Mouse (Mus musculus) stomach, embryonic 16.5 days (tissue): ENCODE results near the gene Olfr893. TPM values are rescaled to one million over a fixed set of nuclear protein-coding genes. Genes with fewer than 3 reads are reported as not detected.
"Not testable (repeated sequence)": the region's sequence is repeated elsewhere in the genome, so short reads cannot be mapped to it uniquely, and the experiment has no call there.

Source experiments
- ATAC-seq: fragments of 200-750 bp; cut with Nextera tagmentation; 2 replicates; pipeline ENCODE4 v1.8.0; 2017; ENCODE audit warnings: moderate number of reproducible peaks, moderate TSS enrichment; ENCODE audit not compliant: insufficient read depth, low FRiP score
- H3K27ac ChIP-seq: fragments of 300-500 bp; sonication (generic); 2 replicates; pipeline ENCODE4 v1.5.1; 2014; ENCODE audit warnings: low read length
- H3K27me3 ChIP-seq: fragments of 300-500 bp; sonication (generic); 2 replicates; pipeline ENCODE4 v1.6.1; 2014; ENCODE audit warnings: low read length, control low read depth, mixed read lengths; ENCODE audit not compliant: control insufficient read depth, insufficient read depth
- H3K36me3 ChIP-seq: fragments of 300-500 bp; sonication (generic); 2 replicates; pipeline ENCODE4 v1.6.1; 2014; ENCODE audit warnings: low read length; ENCODE audit not compliant: control insufficient read depth, insufficient read depth
- H3K4me1 ChIP-seq: fragments of 300-500 bp; sonication (generic); 2 replicates; pipeline ENCODE4 v1.6.1; 2014; ENCODE audit warnings: low read length, control low read depth, mixed read lengths; ENCODE audit not compliant: control insufficient read depth, insufficient read depth
- H3K4me2 ChIP-seq: fragments of 300-500 bp; sonication (generic); 2 replicates; pipeline ENCODE4 v1.6.1; 2014; ENCODE audit warnings: low read depth, low read length, mixed read lengths
- H3K4me3 ChIP-seq: fragments of 300-500 bp; sonication (generic); replicated peaks from 2 replicates; pipeline ENCODE4 v1.5.1; 2014; ENCODE audit warnings: mild to moderate bottlenecking, low read length
- H3K9ac ChIP-seq: fragments of 300-500 bp; sonication (generic); 2 replicates; pipeline ENCODE4 v1.6.1; 2014; ENCODE audit warnings: low read length
- H3K9me3 ChIP-seq: fragments of 300-500 bp; sonication (generic); replicated peaks from 2 replicates; pipeline ENCODE4 v1.6.1; 2016; ENCODE audit warnings: low read length, control low read depth; ENCODE audit not compliant: control insufficient read depth
- WGBS: fragments of 180-500 bp; shearing (Covaris S2); extraction: QIAGEN DNeasy Blood & Tissue Kit; methylation state at CpG from one replicate; pipeline ENCODE4 v1.1.7; 2014; 5-methylcytosine and 5-hydroxymethylcytosine counted together
- polyA plus RNA-seq: library from polyadenylated mRNA; unstranded; fragments of >200 nt; fragmentation: Nextera tagmentation; extraction: Ambion mirVana; gene quantifications from 2 replicates; pipeline ENCODE4 v1.2.1, GENCODE M21; 2015

Gene Olfr893
- 0.06 TPM in 1 of 2 replicates, not detected in the other for polyA plus RNA-seq

GRCm38 (mm10) chr9:38208065-38208464 lies at the start of gene Olfr893:
Olfr893 (plus strand) TSS chr9:38208365.
- Histone ChIP-seq H3K4me3 (no peak within 1 kb of the TSS), H3K27me3 (no peaks in the 10 kb centered on the region), H3K4me2 (no peak within 1 kb of the TSS), H3K9ac (no peak within 1 kb of the TSS), H3K36me3 (no peaks in the 10 kb centered on the region), H3K4me1 (no peaks in the 10 kb centered on the region), H3K27ac (no peak within 1 kb of the TSS), H3K9me3 (no peaks in the 10 kb centered on the region)
- WGBS: 81% methylated on average over 3 of the region's 3 CpGs
- ATAC-seq: no peak

- WGBS: 44% methylated on average over 2 of the region's 2 CpGs
- not testable (repeated sequence) for H3K4me2 ChIP-seq, H3K4me1 ChIP-seq, H3K9me3 ChIP-seq, H3K27me3 ChIP-seq, H3K36me3 ChIP-seq, H3K4me3 ChIP-seq, H3K9ac ChIP-seq, ATAC-seq, H3K27ac ChIP-seq
These were observed 39.8 kb upstream of the Olfr893 start for GRCm38 (mm10) chr9:38168341-38168740.

GRCm38 (mm10) chr9:38180721-38181120 lies 27.4 kb upstream of the Olfr893 start, which contains the start of gene Olfr891:
Olfr891 (minus strand) TSS chr9:38180821.
- ATAC-seq: no peak
- H3K27ac ChIP-seq: no peak within 1 kb of the TSS
- no peaks in the 10 kb centered on the region for H3K27me3 ChIP-seq
- H3K4me2 ChIP-seq: no peak within 1 kb of the TSS
- H3K4me1 ChIP-seq: no peaks in the 10 kb centered on the region
- no peaks in the 10 kb centered on the region for H3K9me3 ChIP-seq
- no peaks in the 10 kb centered on the region for H3K36me3 ChIP-seq
- WGBS: 87% methylated on average over 1 of the region's 1 CpGs
- H3K4me3 ChIP-seq: no peak within 1 kb of the TSS
- H3K9ac ChIP-seq: no peak within 1 kb of the TSS

- Histone ChIP-seq H3K4me1 (no peaks in the 10 kb centered on the region), H3K4me3 (no peak within 1 kb of the TSS), H3K9ac (no peak within 1 kb of the TSS), H3K27ac (no peak within 1 kb of the TSS), H3K36me3 (no peaks in the 10 kb centered on the region), H3K4me2 (no peak within 1 kb of the TSS), H3K27me3 (no peaks in the 10 kb centered on the region), H3K9me3 (no peaks in the 10 kb centered on the region)
- no peak for ATAC-seq
These were observed 9.6 kb downstream of the Olfr893 start, which contains the start of gene Olfr894 for GRCm38 (mm10) chr9:38217755-38218154. Olfr894 (plus strand) TSS chr9:38218055.

DNA sequence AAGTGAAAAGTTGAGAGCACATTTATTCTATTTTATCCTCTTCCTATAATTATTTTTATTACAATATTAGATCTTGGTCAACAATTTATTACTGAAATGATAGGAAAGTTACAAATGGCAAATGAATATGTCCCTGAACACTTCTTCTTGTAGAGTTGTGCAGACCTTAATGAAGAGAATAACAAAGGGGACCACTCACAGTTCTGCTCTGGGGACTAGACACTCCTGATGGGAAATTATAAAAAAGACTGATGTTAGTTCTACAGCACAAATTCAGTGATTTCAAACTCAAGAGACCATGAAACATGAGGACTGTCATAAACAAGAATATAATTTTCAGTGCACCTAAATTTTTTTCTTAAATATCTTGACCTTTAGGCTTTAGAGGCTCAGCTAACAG lies 44.3 kb downstream of the Olfr893 start, which contains the start of gene Olfr143:
Gene Olfr143, plus strand, starts transcription at position 301 of the 400 bp plus-strand sequence.
- no peak within 1 kb of the TSS for H3K4me3 ChIP-seq
- H3K4me2 ChIP-seq: no peak within 1 kb of the TSS
- no peak for ATAC-seq
- H3K9me3 ChIP-seq: no peaks in the 10 kb centered on the region
- no peak within 1 kb of the TSS for H3K27ac ChIP-seq
- no peaks in the 10 kb centered on the region for H3K36me3 ChIP-seq
- H3K27me3 ChIP-seq: no peaks in the 10 kb centered on the region
- H3K4me1 ChIP-seq: no peaks in the 10 kb centered on the region
- H3K9ac ChIP-seq: no peak within 1 kb of the TSS

Other genes with a start within 250 kb of the Olfr893 start
- not detected in 2 replicates for gene Olfr881, start 216.5 kb upstream of the Olfr893 start, polyA plus RNA-seq
- gene Olfr883, start 182.6 kb upstream of the Olfr893 start, polyA plus RNA-seq: not detected in 2 replicates
- not detected in 2 replicates for gene Olfr884, start 161.8 kb upstream of the Olfr893 start, polyA plus RNA-seq
- gene Olfr885, start 147.0 kb upstream of the Olfr893 start, polyA plus RNA-seq: not detected in 2 replicates
- not detected in 2 replicates for gene Olfr887, start 124.3 kb upstream of the Olfr893 start, polyA plus RNA-seq
- not detected in 2 replicates for gene Olfr888, start 100.2 kb upstream of the Olfr893 start, polyA plus RNA-seq
- gene Olfr889, start 93.2 kb upstream of the Olfr893 start, polyA plus RNA-seq: 0.04 and 0.05 TPM in 2 replicates
- gene Olfr890, start 65.8 kb upstream of the Olfr893 start, polyA plus RNA-seq: 0.03 TPM in 1 of 2 replicates, not detected in the other
- gene Olfr891, start 27.5 kb upstream of the Olfr893 start, polyA plus RNA-seq: not detected in 2 replicates
- not detected in 2 replicates for gene Olfr894, start 9.7 kb downstream of the Olfr893 start, polyA plus RNA-seq
- not detected in 2 replicates for gene Olfr143, start 44.4 kb downstream of the Olfr893 start, polyA plus RNA-seq
- gene Olfr895, start 59.5 kb downstream of the Olfr893 start, polyA plus RNA-seq: not detected in 2 replicates
- not detected in 2 replicates for gene Olfr896-ps1, start 82.7 kb downstream of the Olfr893 start, polyA plus RNA-seq
- not detected in 2 replicates for gene Olfr25, start 120.7 kb downstream of the Olfr893 start, polyA plus RNA-seq
- not detected in 2 replicates for gene Olfr898, start 140.0 kb downstream of the Olfr893 start, polyA plus RNA-seq
- not detected in 2 replicates for gene Olfr250, start 158.5 kb downstream of the Olfr893 start, polyA plus RNA-seq
- gene Olfr251, start 168.7 kb downstream of the Olfr893 start, polyA plus RNA-seq: not detected in 2 replicates
- gene Olfr147, start 193.3 kb downstream of the Olfr893 start, polyA plus RNA-seq: not detected in 2 replicates
- gene Olfr901, start 221.1 kb downstream of the Olfr893 start, polyA plus RNA-seq: not detected in 2 replicates
- gene Olfr902, start 239.3 kb downstream of the Olfr893 start, polyA plus RNA-seq: not detected in 2 replicates